Mouse (Mus musculus) gastrocnemius, postnatal 25 days (tissue): ENCODE measurements around the gene Grk6. TPM values are rescaled to one million over a fixed set of nuclear protein-coding genes. Genes with fewer than 3 reads are reported as not detected.

Source experiments
- DNase-seq: peaks from one replicate; pipeline ENCODE4 v3.0.0; 2022
- long read RNA-seq, 2 experiments: library from polyadenylated mRNA; stranded (forward); transcript quantifications; one replicate each; pipeline ENCODE4 v2.0.0; 2021
- total RNA-seq, 2 experiments: library from RNA; stranded (reverse); gene quantifications; 1 replicate in 1 of 2; 2 replicates in 1 of 2; pipeline ENCODE4 v1.2.3; 2021

Grk6 gene
- 10 to 100 TPM in 1 of 2 experiments, 1 to 10 TPM in 1; 9.3 to 10.2 TPM for total RNA-seq
- long read RNA-seq, experiment 1, partial matches to known transcripts: 0 of 6 reads
- long read RNA-seq, experiment 1, other reads (novel, unspliced or antisense): 3 of 6 reads
- long read RNA-seq, experiment 2, transcript Grk6-201 (16 exons, 2,994 nt): major isoform, 5 of 14 reads
- long read RNA-seq, experiment 2, partial matches to known transcripts: 1 of 14 reads
- long read RNA-seq, experiment 2, other reads (novel, unspliced or antisense): 4 of 14 reads

GRCm38 (mm10) chr13:55444937-55445315 is at the start of gene Grk6:
Gene Grk6 (plus strand): TSS chr13:55445072.
- DNase-seq: peak; percentile 100

- no peak for DNase-seq
Observed at GRCm38 (mm10) chr13:55398088-55398487, 46.8 kb upstream of the Grk6 start, which contains the start of gene Slc34a1. Gene Slc34a1 (plus strand): TSS chr13:55398187.

GRCm38 (mm10) chr13:55399300-55400038 is 45.4 kb upstream of the Grk6 start:
- DNase-seq: no peak

GRCm38 (mm10) chr13:55400039-55400346 is 44.9 kb upstream of the Grk6 start:
- DNase-seq: no peak

DNA sequence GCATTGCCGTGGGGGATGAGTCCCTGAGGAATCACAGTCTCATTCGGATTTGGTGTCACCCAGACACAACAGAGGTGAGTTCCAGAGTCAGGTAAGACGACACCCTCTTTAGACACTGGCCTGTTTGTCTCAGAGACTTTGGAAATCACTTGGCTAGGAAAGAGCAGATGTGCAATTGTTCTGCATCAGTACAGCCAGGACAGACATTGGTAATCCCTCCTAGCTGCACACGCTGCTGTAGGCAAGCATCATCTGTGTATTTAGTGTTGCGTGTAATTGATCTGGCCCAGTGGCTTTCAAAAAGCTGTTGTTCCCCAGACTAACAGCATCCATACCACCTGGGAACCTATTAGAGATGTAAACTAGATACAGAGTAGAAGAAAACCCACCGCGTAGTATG is 41.6 kb upstream of the Grk6 start:
- no peak for DNase-seq

- no peak for DNase-seq
Observed at GRCm38 (mm10) chr13:55403935-55404852, 40.7 kb upstream of the Grk6 start.

DNA sequence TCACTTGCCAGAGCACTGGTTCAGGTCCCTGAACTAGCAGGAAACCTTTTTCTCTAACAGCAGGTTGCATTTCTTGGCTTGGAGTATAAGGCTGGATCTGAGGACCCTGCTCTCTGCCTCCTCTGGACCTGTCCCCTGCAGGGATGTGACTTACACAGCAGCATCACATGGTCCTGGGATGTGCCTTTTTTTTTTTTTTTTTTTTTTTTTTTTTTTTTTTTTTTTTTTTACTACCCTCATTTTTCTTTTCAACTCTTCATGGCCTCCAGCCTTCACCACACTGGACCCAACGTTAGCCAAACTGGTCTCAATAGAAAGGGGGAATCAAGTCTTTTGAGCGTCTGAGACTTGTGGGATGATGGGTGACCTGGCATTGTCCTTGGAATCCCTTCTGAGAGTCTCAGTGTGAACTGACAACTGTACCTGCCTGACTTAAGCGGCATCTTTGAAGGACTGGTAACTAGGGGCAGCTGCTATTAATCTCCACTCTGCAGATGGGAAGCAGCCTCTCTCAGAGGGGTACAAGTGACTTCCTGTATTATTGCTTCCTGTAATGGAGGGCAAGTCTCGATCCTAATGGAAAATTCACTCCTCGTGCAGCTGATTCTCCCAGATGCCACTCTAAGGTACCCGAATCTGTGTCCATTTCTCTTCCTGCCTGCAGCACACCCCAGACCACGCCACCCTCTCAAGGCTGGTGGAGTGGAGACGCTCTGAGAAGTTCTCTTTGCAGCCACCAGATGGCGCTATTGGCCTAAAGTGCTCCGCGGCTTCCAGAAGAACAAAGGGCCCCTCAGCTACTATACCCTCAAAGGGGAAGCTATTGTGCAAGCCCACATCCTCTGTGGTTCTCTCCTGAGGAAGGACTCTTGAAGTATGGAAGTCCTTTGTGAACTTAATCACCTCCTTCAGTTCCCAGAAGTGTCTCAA is 39.8 kb upstream of the Grk6 start:
- peak; percentile 49 for DNase-seq

DNA sequence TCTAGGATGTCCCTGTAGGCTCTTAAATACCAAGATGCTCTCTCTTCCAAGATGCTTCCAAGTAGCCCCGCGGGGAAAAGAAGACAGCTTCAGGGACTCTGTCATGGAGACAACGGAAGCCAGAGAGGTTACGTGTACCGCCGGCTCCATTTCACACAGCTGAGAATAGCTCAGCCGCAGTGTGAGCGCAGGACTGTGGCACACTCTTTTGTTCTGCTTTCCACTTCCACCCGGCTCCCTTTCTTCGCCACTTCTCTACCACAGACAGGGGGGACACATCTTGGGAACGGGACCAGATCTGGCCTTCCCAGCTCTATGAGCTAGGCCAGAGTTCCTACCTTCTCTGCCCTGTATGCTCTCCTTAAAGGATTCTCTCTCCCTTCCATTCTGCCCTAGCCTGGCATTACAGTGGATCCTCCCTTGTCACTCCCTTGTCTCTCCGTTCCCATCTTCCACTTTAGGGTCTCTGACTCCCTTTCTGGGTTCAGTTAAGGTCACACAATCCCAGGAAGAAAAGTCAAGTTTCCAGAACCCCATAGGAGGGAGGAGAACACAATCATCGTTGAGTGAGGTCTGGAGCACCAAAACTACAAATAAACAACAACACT is 39.0 kb upstream of the Grk6 start:
- no peak for DNase-seq

DNA sequence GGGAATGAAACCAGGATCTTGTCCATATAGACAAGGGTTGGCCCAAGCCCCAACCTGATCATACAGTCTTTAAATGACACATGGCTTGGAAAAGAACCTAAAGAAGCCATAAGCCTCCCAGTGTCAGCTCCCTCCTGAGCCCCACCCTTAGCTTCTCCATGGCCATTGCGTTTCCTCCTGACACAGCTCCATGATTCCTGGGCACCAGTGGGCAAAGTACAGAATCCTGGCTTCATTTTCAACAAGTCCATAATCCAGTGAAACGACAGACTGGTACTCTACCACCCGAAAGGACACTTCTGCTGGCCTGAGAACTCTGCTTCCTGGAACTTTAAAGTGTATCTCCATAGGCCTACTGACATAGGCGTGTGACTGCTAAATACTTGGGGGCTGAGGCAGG is 37.5 kb upstream of the Grk6 start:
- DNase-seq: no peak

DNA sequence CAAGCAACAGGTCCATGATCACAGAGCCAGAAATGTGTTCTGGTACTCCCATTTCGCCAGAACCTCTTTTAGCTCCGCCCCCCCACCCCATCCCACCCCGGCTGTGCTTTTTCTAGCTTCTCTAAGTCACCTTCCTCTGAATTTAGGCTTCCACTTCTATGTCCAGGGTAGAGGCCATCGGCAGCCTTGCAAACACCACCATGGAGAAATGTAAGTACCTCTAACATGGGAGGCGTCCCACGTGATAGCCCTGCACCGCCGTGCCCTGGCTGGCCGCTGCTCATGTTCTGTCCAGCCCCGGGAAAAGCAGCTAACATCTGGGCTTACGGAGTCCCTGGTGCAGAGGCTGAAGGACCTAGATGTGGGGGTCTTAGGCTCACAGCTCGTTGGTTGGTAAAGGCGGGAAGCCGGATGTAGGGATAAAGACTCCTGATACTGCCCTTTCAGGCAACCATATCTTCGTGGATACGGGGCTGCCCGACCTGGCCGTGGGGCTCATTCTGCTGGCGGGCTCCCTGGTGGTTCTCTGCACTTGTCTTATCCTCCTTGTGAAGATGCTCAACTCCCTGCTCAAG is 36.2 kb upstream of the Grk6 start:
- no peak for DNase-seq

GRCm38 (mm10) chr13:55411826-55412225 is 33.0 kb upstream of the Grk6 start:
- no peak for DNase-seq

DNA sequence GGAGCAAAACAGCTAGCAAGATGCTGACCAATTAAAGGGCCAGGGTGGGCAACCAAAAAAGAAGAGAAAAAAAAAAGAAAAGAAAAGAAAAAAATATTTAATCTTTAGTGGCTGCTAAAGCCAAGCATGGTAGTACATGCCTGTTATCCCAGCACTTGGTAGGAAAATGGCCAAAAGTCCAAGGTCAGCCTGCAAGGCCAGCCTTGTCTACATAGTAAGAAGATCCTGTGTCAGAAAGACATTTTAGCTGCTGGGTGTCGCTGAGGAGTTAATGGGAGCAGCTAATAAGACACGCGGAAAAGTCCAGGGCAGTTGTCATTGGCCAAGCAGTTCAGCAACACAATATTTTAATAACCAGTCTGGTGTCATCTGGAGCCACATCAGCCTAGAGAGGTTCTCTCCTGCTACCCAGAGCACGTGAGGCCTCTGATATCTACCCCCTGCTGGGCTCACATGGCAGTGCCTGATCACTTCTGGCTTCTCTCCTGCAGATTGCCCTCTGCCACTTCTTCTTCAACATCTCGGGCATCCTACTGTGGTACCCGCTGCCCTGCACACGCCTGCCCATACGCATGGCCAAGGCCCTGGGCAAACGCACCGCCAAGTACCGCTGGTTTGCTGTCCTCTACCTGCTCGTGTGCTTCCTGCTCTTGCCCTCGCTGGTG is 32.1 kb upstream of the Grk6 start:
- DNase-seq: no peak

DNA sequence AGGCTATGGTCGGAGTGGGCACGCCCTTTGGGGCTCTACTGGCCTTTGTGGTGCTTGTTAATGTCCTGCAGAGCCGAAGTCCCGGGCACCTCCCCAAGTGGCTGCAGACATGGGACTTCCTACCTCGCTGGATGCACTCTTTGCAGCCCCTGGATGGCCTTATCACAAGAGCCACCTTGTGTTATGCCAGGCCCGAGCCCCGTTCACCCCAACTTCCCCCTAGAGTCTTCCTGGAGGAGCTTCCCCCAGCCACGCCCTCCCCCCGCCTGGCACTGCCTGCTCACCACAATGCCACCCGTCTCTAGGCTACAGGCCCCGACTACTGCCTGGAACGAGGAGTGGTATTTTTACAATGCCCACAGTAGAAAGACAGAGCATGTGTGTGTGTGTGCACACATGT is 31.5 kb upstream of the Grk6 start:
- DNase-seq: no peak

GRCm38 (mm10) chr13:55414743-55415380 is 30.0 kb upstream of the Grk6 start, which contains the start of gene Pfn3:
Gene Pfn3 (minus strand): TSS chr13:55415232.
- DNase-seq: no peak

DNA sequence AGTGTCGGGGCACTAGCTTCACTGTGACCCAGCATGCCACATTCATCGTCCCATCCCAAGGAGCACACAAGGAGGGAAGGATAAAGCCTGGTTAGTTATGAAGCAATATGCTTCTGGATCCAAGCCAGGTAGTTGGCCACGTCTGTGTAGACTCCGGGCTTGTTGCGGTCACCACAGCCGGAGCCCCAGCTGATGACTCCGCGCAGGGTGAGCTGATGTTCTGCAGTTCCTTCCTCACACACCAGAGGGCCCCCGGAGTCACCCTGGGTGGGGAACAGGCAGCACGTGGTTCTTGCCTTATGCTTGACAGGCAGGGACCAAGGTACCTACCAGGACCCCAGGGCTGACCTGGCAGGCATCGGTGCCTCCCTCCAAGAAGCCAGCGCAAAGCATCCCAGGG is 26.9 kb upstream of the Grk6 start:
- peak; percentile 82 for DNase-seq

- no peak for DNase-seq
Observed at GRCm38 (mm10) chr13:55419142-55419541, 25.7 kb upstream of the Grk6 start.

DNA sequence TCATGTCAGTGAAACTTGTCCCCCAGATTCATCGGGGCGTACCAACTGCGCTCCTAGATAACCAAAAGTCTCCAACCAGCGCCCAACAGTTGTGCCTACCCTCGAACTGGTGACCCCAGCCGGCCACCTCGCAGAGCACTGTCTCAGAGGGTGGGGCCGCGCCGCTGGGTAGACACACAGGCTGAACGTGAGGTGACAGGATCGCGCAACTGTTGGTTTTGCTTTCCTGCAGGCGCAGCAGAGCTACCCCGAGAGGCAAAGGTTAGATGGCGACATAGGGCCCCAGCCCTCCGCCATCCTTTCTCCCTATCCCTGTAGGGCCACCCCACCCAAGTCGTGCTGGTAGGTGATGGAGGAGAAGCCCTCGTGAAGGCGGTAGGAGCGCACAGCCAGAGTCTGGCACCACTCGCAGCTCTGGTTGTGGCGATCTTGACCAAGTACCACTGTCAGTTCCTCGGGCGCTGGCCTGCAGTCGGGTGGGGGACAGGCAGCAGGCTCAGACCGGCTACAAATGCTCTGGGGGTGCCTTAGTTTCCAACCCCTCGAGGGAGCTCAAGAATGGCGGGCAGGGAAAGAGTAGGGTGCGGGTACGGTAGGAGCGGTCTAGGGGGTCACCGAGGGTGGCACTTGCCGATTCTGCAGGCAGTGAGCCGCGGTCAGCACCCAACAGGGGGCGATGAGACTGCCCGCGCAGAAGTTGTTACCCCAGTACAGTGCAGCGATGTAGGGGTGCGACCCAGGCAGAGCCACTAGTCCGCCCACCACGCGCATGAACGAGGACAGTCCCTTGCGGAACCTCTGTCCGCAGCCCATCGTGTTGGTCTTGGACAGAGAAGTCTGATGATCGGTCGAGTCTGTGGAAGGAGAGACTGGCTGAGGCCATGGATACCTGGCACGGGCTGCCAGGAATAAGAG is 24.6 kb upstream of the Grk6 start:
- no peak for DNase-seq

DNA sequence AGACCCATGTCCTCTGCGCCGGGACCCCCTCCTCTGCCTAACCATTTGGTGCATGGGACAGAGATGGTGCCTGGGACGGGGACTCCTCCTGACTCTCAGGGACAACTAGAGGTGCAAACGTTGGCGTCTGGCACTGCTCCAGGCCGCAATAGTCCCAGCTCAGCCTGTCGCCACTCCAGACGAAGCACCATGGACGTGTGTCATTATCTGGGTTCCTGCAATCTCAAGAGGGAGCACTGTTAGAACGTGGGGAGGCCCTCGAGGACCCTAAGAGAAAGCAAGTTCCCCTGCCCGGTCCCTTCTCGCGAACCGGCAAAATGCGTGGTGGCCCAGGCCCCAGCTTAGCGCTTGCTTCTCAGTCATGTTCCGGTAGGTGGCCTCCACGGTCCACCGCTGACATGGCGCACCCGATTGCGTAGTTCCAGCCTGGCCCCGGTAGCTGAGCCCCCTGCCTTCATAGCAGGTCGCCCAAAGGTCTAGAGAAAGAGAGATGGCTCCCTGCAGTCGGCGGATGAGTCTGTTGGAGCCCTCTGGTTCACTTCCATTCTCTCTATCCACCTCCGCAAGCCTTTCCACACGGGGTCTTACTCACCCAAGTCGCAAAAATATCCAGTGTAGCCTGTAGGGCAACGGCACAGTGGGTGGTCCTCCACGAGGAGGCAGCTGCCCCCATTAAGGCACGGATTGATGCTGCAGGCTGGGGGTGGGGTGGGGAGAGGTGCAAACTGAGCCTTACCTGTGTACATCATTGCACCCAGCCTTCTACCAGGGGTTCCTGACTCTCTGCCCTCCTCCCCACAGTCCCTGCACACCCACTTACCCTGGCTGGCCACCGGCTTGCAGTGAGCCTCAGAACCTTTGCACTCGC is 23.7 kb upstream of the Grk6 start:
- peak; percentile 74 for DNase-seq
